Mouse (Mus musculus) hematopoietic stem cell, adult 5-6 weeks (primary cell): Measurements from ENCODE around the gene Prox2. TPM values are rescaled to one million over a fixed set of nuclear protein-coding genes. Genes with fewer than 3 reads are reported as not detected.

Experiments
- total RNA-seq: library from RNA; stranded (forward); fragments of 172-1452, 232-1000 nt; gene quantifications from 2 replicates; pipeline ENCODE4 v1.2.3, GENCODE M21; 2017

Prox2 gene
- total RNA-seq, 1 experiment from 2014 or later: 1.7 TPM

Other genes with a start within 250 kb of the Prox2 start
- gene Ltbp2, start 234.2 kb downstream of the Prox2 start, total RNA-seq: 0.25 TPM in 1 of 2 replicates, not detected in the other
- gene Fcf1, start 139.9 kb downstream of the Prox2 start, total RNA-seq: 98.3 and 119 TPM in 2 replicates
- gene Arel1, start 139.9 kb downstream of the Prox2 start, total RNA-seq: 27.6 and 39.3 TPM in 2 replicates
- gene Ylpm1, start 114.4 kb downstream of the Prox2 start, total RNA-seq: 63.3 and 91.8 TPM in 2 replicates
- gene Dlst, start 74 bp upstream of the Prox2 start, total RNA-seq: 161 and 171 TPM in 2 replicates
- gene Rps6kl1, start 40.5 kb upstream of the Prox2 start, total RNA-seq: not detected in 2 replicates
- gene Pgf, start 67.0 kb upstream of the Prox2 start, total RNA-seq: 0.63 and 0.84 TPM in 2 replicates
- gene Eif2b2, start 108.7 kb upstream of the Prox2 start, total RNA-seq: 79.2 and 94.9 TPM in 2 replicates
- gene Mlh3, start 159.8 kb upstream of the Prox2 start, total RNA-seq: 9.4 and 11.9 TPM in 2 replicates
- gene Acyp1, start 177.7 kb upstream of the Prox2 start, total RNA-seq: 52.8 and 63.5 TPM in 2 replicates
- 0.13 and 0.20 TPM in 2 replicates for gene Zc2hc1c, start 177.8 kb upstream of the Prox2 start, total RNA-seq
- gene Nek9, start 228.6 kb upstream of the Prox2 start, total RNA-seq: 31.6 and 40.9 TPM in 2 replicates